Mouse (Mus musculus) hematopoietic multipotent progenitor cell, adult 10-12 weeks (in vitro differentiated cells): ENCODE data around the gene Zfp704. TPM values are rescaled to one million over a fixed set of nuclear protein-coding genes. Genes with fewer than 3 reads are reported as not detected.

Experiments
- polyA plus RNA-seq: library from polyadenylated mRNA; stranded (reverse); fragments of >175 nt; gene quantifications from 2 replicates; pipeline ENCODE4 v1.2.3, GENCODE M21; 2012; ENCODE audit warnings: low replicate concordance

Gene Zfp704
- 1.1 and 1.2 TPM in 2 replicates for polyA plus RNA-seq

DNA sequence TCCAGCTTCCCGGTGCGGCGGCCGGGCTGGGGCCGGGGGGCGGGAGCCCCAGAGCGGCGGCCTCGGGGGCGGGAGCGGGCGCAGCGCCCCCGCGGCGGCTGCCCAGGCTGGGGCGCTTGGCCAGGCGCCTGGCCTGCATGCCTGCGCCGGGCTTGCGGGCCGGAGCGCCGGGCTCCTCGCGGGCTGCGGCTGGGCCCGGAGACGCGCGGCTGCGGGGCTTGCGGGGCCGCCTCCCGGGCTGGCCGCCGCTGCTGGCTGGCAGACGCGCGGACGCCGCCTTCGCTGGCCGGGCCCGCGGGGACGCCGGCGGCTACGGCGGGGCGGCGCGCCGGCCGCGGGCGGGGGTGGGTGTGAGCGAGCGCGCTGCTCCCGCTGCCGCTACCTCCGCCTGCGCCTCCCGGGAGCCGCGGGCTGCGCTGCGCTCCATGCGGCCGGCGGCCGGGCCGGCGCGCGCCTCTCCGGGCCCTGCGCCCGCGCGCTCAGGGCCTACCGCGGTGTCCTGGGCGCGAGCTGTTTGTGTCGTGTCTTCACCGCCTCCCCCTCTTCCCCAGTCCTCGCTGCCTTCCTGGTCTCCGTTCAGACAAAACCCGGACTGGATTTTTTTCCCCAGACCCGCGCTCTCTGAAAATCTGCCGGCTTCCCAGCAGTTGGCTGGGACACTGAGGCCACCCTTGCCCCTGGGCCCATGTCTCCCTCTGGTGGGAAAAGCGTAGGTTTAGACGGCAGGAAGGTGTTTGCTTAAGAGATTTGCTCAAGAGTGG is at the start of gene Zfp704:
Gene Zfp704 (minus strand): TSS at position 505 of the 761 bp plus-strand sequence.

